Mouse (Mus musculus) CH12.LX (cell line): ENCODE measurements around the gene Cdc20. TPM values are rescaled to one million over a fixed set of nuclear protein-coding genes. Genes with fewer than 3 reads are reported as not detected.

Source experiments
- DNase-seq: peaks from one replicate; pipeline ENCODE4 v3.0.0-alpha.2; 2013; ENCODE audit errors: extremely low read depth
- H3K27ac ChIP-seq: 2 replicates; pipeline ENCODE4 v1.5.1; 2012; ENCODE audit warnings: low read depth, mild to moderate bottlenecking, control low read depth, moderate library complexity; ENCODE audit not compliant: insufficient read depth
- H3K27me3 ChIP-seq: replicated peaks from 2 replicates; pipeline ENCODE3; 2012; ENCODE audit warnings: inconsistent platforms
- H3K36me3 ChIP-seq, 2 experiments: replicated peaks in 1 of 2; 2 replicates each; pipeline versions ENCODE3 to v1.6.1; 2012; ENCODE audit warnings: inconsistent platforms in 1 of 2, low read length in 1 of 2, mild to moderate bottlenecking in 1 of 2, mixed read lengths in 1 of 2, moderate library complexity in 1 of 2; ENCODE audit not compliant: control insufficient read depth in 1 of 2, insufficient read depth in 1 of 2
- H3K4me1 ChIP-seq, 2 experiments: 2 replicates each; pipeline ENCODE4 v1.6.1; 2012; ENCODE audit warnings: inconsistent platforms in 1 of 2, moderate library complexity in 1 of 2; ENCODE audit not compliant: insufficient read depth in 2 of 2, control insufficient read depth in 1 of 2
- H3K4me2 ChIP-seq: 2 replicates; pipeline ENCODE4 v1.6.1; 2012; ENCODE audit warnings: low read depth, mild to moderate bottlenecking, control low read depth; ENCODE audit not compliant: poor library complexity, insufficient read depth, severe bottlenecking
- H3K4me3 ChIP-seq, 3 experiments: fragments of 150-350 bp in 1 of 3; sonication (generic) in 1 of 3; replicated peaks in 1 of 3; 2 replicates each; pipeline versions ENCODE3 to v1.5.1; 2011 to 2012; ENCODE audit warnings: low read depth in 2 of 3, low read length in 2 of 3, mild to moderate bottlenecking in 2 of 3, moderate library complexity in 2 of 3, control low read depth in 1 of 3, improper control_type of control experiment in 1 of 3, inconsistent platforms in 1 of 3, mixed read lengths in 1 of 3; ENCODE audit not compliant: poor library complexity in 1 of 3
- H3K79me2 ChIP-seq: replicated peaks from 2 replicates; pipeline ENCODE4 v1.6.1; 2012; ENCODE audit warnings: mild to moderate bottlenecking, moderate library complexity; ENCODE audit not compliant: control insufficient read depth, poor library complexity, insufficient read depth, severe bottlenecking; ENCODE audit errors: extremely low read depth
- H3K9ac ChIP-seq: 2 replicates; pipeline ENCODE4 v1.6.1; 2012; ENCODE audit warnings: low read depth, mild to moderate bottlenecking, control low read depth, moderate library complexity; ENCODE audit not compliant: insufficient read depth
- H3K9me3 ChIP-seq: replicated peaks from 2 replicates; pipeline ENCODE3; 2012; ENCODE audit warnings: low read length, inconsistent platforms, mixed read lengths
- BHLHE40 ChIP-seq: IDR thresholded peaks from 2 replicates; pipeline ENCODE4 v1.6.1; 2011; ENCODE audit warnings: mild to moderate bottlenecking, low read depth, low read length, improper control_type of control experiment
- CHD1 ChIP-seq: IDR thresholded peaks from 2 replicates; pipeline ENCODE4 v1.6.1; 2012; ENCODE audit warnings: low read depth, low read length, improper control_type of control experiment, inconsistent platforms
- CHD2 ChIP-seq: IDR thresholded peaks from 2 replicates; pipeline ENCODE4 v1.6.1; 2011; ENCODE audit warnings: low read length, improper control_type of control experiment
- E2F4 ChIP-seq: IDR thresholded peaks from 2 replicates; pipeline ENCODE4 v1.6.1; 2011; ENCODE audit warnings: low read depth, low read length, improper control_type of control experiment; ENCODE audit not compliant: insufficient replicate concordance
- EP300 ChIP-seq: IDR thresholded peaks from 2 replicates; pipeline ENCODE4 v1.6.1; 2011; ENCODE audit warnings: low read length, improper control_type of control experiment
- ETS1 ChIP-seq: conservative IDR thresholded peaks from 2 replicates; pipeline ENCODE4 v1.6.1; 2012; ENCODE audit warnings: low read depth, mild to moderate bottlenecking, inconsistent platforms, low read length, improper control_type of control experiment, moderate library complexity
- GABPA ChIP-seq: IDR thresholded peaks from 2 replicates; pipeline ENCODE4 v1.6.1; 2012; ENCODE audit warnings: low read depth, low read length, improper control_type of control experiment, inconsistent platforms; ENCODE audit not compliant: insufficient replicate concordance
- HCFC1 ChIP-seq: IDR thresholded peaks from 2 replicates; pipeline ENCODE4 v1.6.1; 2012; ENCODE audit warnings: low read depth, mild to moderate bottlenecking, inconsistent platforms, low read length, improper control_type of control experiment
- JUND ChIP-seq: conservative IDR thresholded peaks from 2 replicates; pipeline ENCODE4 v1.6.1; 2011; ENCODE audit warnings: low read depth, low read length, improper control_type of control experiment
- KAT2A ChIP-seq: IDR thresholded peaks from 2 replicates; pipeline ENCODE4 v1.6.1; 2012; ENCODE audit warnings: low read length, improper control_type of control experiment, inconsistent platforms; ENCODE audit not compliant: insufficient replicate concordance
- MAFK ChIP-seq: IDR thresholded peaks from 2 replicates; pipeline ENCODE4 v1.6.1; 2011; ENCODE audit warnings: low read length, improper control_type of control experiment; ENCODE audit not compliant: insufficient replicate concordance
- MAX ChIP-seq: IDR thresholded peaks from 2 replicates; pipeline ENCODE4 v1.6.1; 2011; ENCODE audit warnings: low read length, improper control_type of control experiment
- MAZ ChIP-seq: IDR thresholded peaks from 2 replicates; pipeline ENCODE4 v1.6.1; 2012; ENCODE audit warnings: low read depth, mild to moderate bottlenecking, inconsistent platforms, low read length, improper control_type of control experiment, moderate library complexity
- MXI1 ChIP-seq: IDR thresholded peaks from 2 replicates; pipeline ENCODE4 v1.6.1; 2011; ENCODE audit warnings: mild to moderate bottlenecking, low read depth, low read length, improper control_type of control experiment
- MYC ChIP-seq: IDR thresholded peaks from 2 replicates; pipeline ENCODE4 v1.6.1; 2011; ENCODE audit warnings: low read depth, mild to moderate bottlenecking, improper control_type of control experiment, low read length
- NELFE ChIP-seq: IDR thresholded peaks from 2 replicates; pipeline ENCODE4 v1.6.1; 2011; ENCODE audit warnings: low read depth, low read length, improper control_type of control experiment
- NRF1 ChIP-seq: IDR thresholded peaks from 2 replicates; pipeline ENCODE4 v1.6.1; 2014; ENCODE audit warnings: low read depth, mild to moderate bottlenecking, inconsistent platforms, low read length, improper control_type of control experiment, moderate library complexity
- PAX5 ChIP-seq: IDR thresholded peaks from 2 replicates; pipeline ENCODE4 v1.6.1; 2012; ENCODE audit warnings: low read length, inconsistent platforms, mixed read lengths
- POLR2A ChIP-seq: IDR thresholded peaks from 2 replicates; pipeline ENCODE4 v1.6.1; 2011; ENCODE audit warnings: low read depth, mild to moderate bottlenecking, improper control_type of control experiment, low read length
- POLR2AphosphoS2 ChIP-seq: IDR thresholded peaks from 2 replicates; pipeline ENCODE4 v1.6.1; 2011; ENCODE audit warnings: low read depth, low read length, improper control_type of control experiment
- RAD21 ChIP-seq: IDR thresholded peaks from 2 replicates; pipeline ENCODE4 v1.6.1; 2011; ENCODE audit warnings: low read depth, mild to moderate bottlenecking, low read length, improper control_type of control experiment, moderate library complexity
- RCOR1 ChIP-seq: conservative IDR thresholded peaks from 2 replicates; pipeline ENCODE4 v1.6.1; 2012; ENCODE audit warnings: low read depth, mild to moderate bottlenecking, inconsistent platforms, low read length, improper control_type of control experiment
- SIN3A ChIP-seq: IDR thresholded peaks from 2 replicates; pipeline ENCODE4 v1.6.1; 2012; ENCODE audit warnings: low read length, improper control_type of control experiment, inconsistent platforms
- SMC3 ChIP-seq: IDR thresholded peaks from 2 replicates; pipeline ENCODE4 v1.6.1; 2011; ENCODE audit warnings: low read depth, low read length, improper control_type of control experiment
- TCF12 ChIP-seq: IDR thresholded peaks from 2 replicates; pipeline ENCODE4 v1.6.1; 2014; ENCODE audit warnings: low read depth, mild to moderate bottlenecking, inconsistent platforms, low read length, improper control_type of control experiment
- UBTF ChIP-seq: IDR thresholded peaks from 2 replicates; pipeline ENCODE4 v1.6.1; 2012; ENCODE audit warnings: low read depth, mild to moderate bottlenecking, inconsistent platforms, low read length, improper control_type of control experiment, moderate library complexity
- USF2 ChIP-seq: conservative IDR thresholded peaks from 2 replicates; pipeline ENCODE4 v1.6.1; 2011; ENCODE audit warnings: low read depth, low read length, improper control_type of control experiment
- ZC3H11A ChIP-seq: IDR thresholded peaks from 2 replicates; pipeline ENCODE4 v1.6.1; 2012; ENCODE audit warnings: low read depth, mild to moderate bottlenecking, inconsistent platforms, low read length, improper control_type of control experiment
- ZKSCAN1 ChIP-seq: IDR thresholded peaks from 2 replicates; pipeline ENCODE4 v1.6.1; 2012; ENCODE audit warnings: low read depth, inconsistent platforms, low read length, improper control_type of control experiment, borderline replicate concordance
- ZMIZ1 ChIP-seq: IDR thresholded peaks from 2 replicates; pipeline ENCODE4 v1.6.1; 2012; ENCODE audit warnings: low read depth, mild to moderate bottlenecking, inconsistent platforms, low read length, improper control_type of control experiment
- dilution Hi-C: fragments of 300-500 bp; cut with MboI; formaldehyde crosslinking; loops from 2 replicates; pipeline ENCODE4 v1.14.3; 2020; ENCODE audit warnings: low sequenced_read_pairs; ENCODE audit not compliant: extremely low pct_unique_long_range_greater_than_20kb, extremely low pct_ligation_motif_present
- in situ Hi-C: fragments of 300-500 bp; cut with MboI; formaldehyde crosslinking; loops from 3 replicates; pipeline ENCODE4 v1.14.3; 2019; ENCODE audit warnings: low sequenced_read_pairs, low pct_ligation_motif_present, low pct_unique_long_range_greater_than_20kb, mixed read lengths
- polyA plus RNA-seq: library from polyadenylated mRNA; unstranded; fragments of >175 nt; gene quantifications from 2 replicates; pipeline ENCODE4 v1.2.1, GENCODE M21; 2012; ENCODE audit warnings: low read depth; ENCODE audit not compliant: insufficient read length
- total RNA-seq, 2 experiments: library from RNA; depleted of rRNA; stranded (reverse); fragments of 300-350 nt in 1 of 2; fragments of >200 nt in 1 of 2; gene quantifications; 2 replicates each; pipeline ENCODE4 v1.2.3; 2012 to 2014

Cdc20 gene
- total and polyA plus RNA-seq, 3 experiments = 172 to 213 (median 212) TPM

DNA sequence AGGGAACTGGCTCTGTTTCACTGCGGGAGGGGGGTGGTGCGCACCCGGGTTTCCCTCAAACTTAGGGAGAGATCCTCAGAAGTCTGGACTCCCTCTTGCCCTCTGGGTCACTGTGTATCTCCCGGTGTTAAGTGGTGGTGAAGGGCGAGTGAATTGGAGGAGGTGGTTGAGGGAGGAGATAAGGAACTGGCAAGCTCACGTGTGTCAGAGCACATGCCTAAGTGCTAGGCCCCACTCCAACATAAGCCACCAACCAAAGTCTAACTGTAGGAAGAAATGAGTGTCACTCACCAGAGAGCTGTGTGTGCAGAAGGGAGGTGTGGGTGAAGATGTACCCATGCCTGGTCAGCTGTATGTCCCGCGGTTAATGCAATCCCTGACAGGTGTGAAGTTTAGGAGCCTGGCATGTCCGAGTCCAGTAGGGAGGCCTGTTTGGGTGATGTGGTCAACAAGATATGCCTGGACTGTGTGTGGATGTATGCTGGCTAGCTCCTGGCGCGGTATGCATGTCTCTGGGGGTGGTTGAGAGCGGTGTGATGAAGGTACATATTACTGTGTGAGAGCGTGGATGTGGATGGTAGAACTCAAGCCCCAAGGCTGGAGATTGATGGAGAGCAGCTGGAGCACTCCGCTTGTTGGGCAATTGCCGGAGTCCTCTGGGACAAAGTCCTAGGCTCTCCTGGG, 8.5 kb downstream of the Cdc20 start:
- dilution Hi-C loops (no loop called here), in situ Hi-C loops (no loop called here)
- Histone ChIP-seq H3K27ac (peak overlapping the region; percentile 55), H3K9me3 (no peaks in the 10 kb centered on the region), H3K4me1 (peaks cover 13 to 44% of the 10 kb centered on the region in 2 experiments), H3K4me2 (peak overlapping the region; percentile 91)
- DNase-seq = peak; percentile 34
- TF ChIP-seq NRF1 (no peak), E2F4 (no peak), MXI1 (peak; percentile 83), ZMIZ1 (no peak), MAZ (no peak), SIN3A (peak; percentile 64), MAFK (no peak), HCFC1 (no peak), SMC3 (no peak), TCF12 (no peak), EP300 (no peak), BHLHE40 (peak; percentile 89), NELFE (no peak), MAX (peak; percentile 77), MYC (peak; percentile 87)
- TF ChIP-seq, all 38 proteins: peak for 5
- H3K9ac ChIP-seq = peak overlapping the region; percentile 70
- peak overlapping the region; percentile 71 to 92 (median 91) for H3K4me3 ChIP-seq
- peaks cover 35 to 44% of the 10 kb centered on the region in 2 experiments for H3K36me3 ChIP-seq
- no peaks in the 10 kb centered on the region for H3K27me3 ChIP-seq
- H3K79me2 ChIP-seq = peaks cover 24% of the 10 kb centered on the region

DNA sequence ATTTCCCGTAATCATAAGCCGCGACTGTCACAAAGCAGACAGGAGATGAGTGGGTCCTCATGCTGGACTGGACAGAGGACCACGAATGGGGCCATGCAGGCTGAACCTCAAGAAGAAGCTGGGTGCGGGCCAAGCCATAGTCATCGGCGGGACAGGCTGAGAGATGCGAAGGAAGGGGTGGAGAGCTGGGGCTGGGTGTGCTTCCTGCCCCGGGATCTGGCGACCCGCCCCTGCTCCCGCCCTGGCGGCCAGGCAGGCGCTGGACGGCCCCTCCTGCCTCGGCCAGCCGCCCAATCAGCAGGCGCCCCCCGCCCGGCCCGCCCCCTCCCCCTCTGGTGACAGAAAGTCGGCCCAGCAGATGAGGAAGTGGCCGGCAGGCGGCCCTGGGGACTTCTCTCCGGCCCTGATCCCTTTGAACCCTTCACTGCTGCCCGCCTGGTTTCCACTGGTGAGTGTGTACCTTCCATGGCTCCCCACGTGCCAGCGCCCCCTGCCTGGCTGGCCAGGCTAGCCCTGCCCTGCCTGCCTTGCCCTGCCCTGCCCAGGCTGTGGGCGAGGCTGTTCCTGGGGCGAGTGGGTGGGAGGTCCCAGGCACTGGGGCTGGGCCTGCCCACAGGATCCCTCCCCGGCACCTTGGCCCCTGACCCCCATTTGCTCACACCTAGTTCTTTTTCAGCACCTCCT, 9.2 kb downstream of the Cdc20 start, which contains the start of gene Elovl1:
Gene Elovl1 (plus strand): TSS at position 326 of the 684 bp plus-strand sequence.
- H3K79me2 ChIP-seq = peaks cover 24% of the 10 kb centered on the region
- peak within 1 kb of the TSS; percentile 75 to 92 (median 91) for H3K4me3 ChIP-seq
- no peaks in the 10 kb centered on the region for H3K9me3 ChIP-seq
- dilution Hi-C loops = no loop called here
- H3K36me3 ChIP-seq = peaks cover 28 to 37% of the 10 kb centered on the region in 2 experiments
- in situ Hi-C loops = no loop called here
- peak within 1 kb of the TSS; percentile 91 for H3K4me2 ChIP-seq
- H3K27ac ChIP-seq = peak within 1 kb of the TSS; percentile 55
- H3K9ac ChIP-seq = peak within 1 kb of the TSS; percentile 77
- peaks cover 13 to 37% of the 10 kb centered on the region in 2 experiments for H3K4me1 ChIP-seq
- DNase-seq = peak; percentile 85
- no peaks in the 10 kb centered on the region for H3K27me3 ChIP-seq
- TF ChIP-seq NRF1 (peak; percentile 38), ZKSCAN1 (no peak), JUND (no peak), USF2 (no peak), UBTF (0 out of 2 replicates have a peak, but pooled peaks have one; percentile 33), POLR2AphosphoS2 (no peak), KAT2A (no peak), NELFE (peak; percentile 72), CHD1 (no peak), RAD21 (no peak), TCF12 (no peak; the same call in 1 of the 2 replicates), RCOR1 (no peak), POLR2A (peak; percentile 81), GABPA (no peak), HCFC1 (peak; percentile 32; the same call in 1 of the 2 replicates), ETS1 (no peak), MAFK (no peak), SMC3 (no peak), ZC3H11A (no peak), BHLHE40 (peak; percentile 59), PAX5 (no peak), MXI1 (peak; percentile 23; the same call in 1 of the 2 replicates), CHD2 (no peak)
